Mouse (Mus musculus): Measurements from ENCODE around the gene Srsy. TPM values are rescaled to one million over a fixed set of nuclear protein-coding genes. Genes with fewer than 3 reads are reported as not detected.
"Not testable (repeated sequence)": the region's sequence is repeated elsewhere in the genome, so short reads cannot be mapped to it uniquely, and the experiment has no call there.

Srsy gene
- not detected for total RNA-seq (2021)

DNA sequence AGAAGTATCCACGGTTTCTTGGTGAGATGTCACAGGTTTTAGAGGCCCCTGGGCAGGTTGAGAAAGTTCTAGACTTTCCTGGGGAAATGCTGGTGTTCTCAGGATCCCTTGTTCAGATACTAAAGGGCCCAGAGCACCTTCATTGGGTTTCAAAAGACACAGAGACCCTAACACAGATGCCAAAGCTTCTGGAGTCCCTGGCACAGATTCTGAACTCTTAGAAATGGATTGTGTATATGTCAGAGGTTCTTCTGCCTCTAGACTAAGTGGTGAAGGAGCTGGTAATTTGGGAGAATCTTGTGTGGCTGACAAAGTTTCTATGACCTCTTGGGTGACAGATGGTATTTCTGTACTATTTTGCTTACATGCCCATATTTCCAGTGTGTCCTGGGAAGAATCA, at the start of gene Srsy:
Gene Srsy (minus strand): TSS at position 101 of the 400 bp plus-strand sequence.
- intact Hi-C loops (cut with DNase I); DNase-seq: not testable (repeated sequence)

Other genes starting within 250 kb of the Srsy start
- gene Gm21904, start 91.1 kb downstream of the Srsy start, total RNA-seq (2021) = not detected
- gene Gm20772, start 62.6 kb downstream of the Srsy start, total RNA-seq (2021) = not detected
- not detected for gene Gm20831, start 62.6 kb downstream of the Srsy start, total RNA-seq (2021)
- not detected for gene Gm21764, start 124.5 kb upstream of the Srsy start, total RNA-seq (2021)
- gene Ssty1, start 151.8 kb upstream of the Srsy start, total RNA-seq (2021) = not detected

All from heart, postnatal 36 days (tissue).